Mouse (Mus musculus): Measurements from ENCODE around the gene Gm7029. TPM values are rescaled to one million over a fixed set of nuclear protein-coding genes. Genes with fewer than 3 reads are reported as not detected.
A peak's percentile ranks its signal among the peaks of the same experiment; 100 is the strongest.
"Not testable (repeated sequence)": the region's sequence is repeated elsewhere in the genome, so short reads cannot be mapped to it uniquely, and the experiment has no call there.

The Gm7029 gene
- total RNA-seq, 1 experiment from 2014 or later = not detected

- DNase-seq = not testable (repeated sequence)
These were observed 18.3 kb downstream of the Gm7029 start for GRCm38 (mm10) chr17:33891892-33892291.

- no peak for DNase-seq
These were observed 18.8 kb downstream of the Gm7029 start for GRCm38 (mm10) chr17:33892429-33892828.

GRCm38 (mm10) chr17:33893011-33893410 is 19.4 kb downstream of the Gm7029 start:
- not testable (repeated sequence) for DNase-seq

GRCm38 (mm10) chr17:33897114-33897794 is 23.6 kb downstream of the Gm7029 start:
- peak; percentile 72 for DNase-seq

GRCm38 (mm10) chr17:33898193-33898592 is 24.6 kb downstream of the Gm7029 start:
- DNase-seq = not testable (repeated sequence)

GRCm38 (mm10) chr17:33899642-33900041 is 26.0 kb downstream of the Gm7029 start:
- DNase-seq = no peak

- DNase-seq = peak; percentile 46
These were observed 26.8 kb downstream of the Gm7029 start for GRCm38 (mm10) chr17:33900281-33900988.

- no peak for DNase-seq
These were observed 27.3 kb downstream of the Gm7029 start for GRCm38 (mm10) chr17:33900989-33901314.

- no peak for DNase-seq
These were observed 28.0 kb downstream of the Gm7029 start for GRCm38 (mm10) chr17:33901653-33902052.

GRCm38 (mm10) chr17:33902079-33902478 is 28.4 kb downstream of the Gm7029 start:
- no peak for DNase-seq

GRCm38 (mm10) chr17:33902491-33902890 is 28.9 kb downstream of the Gm7029 start:
- DNase-seq = no peak

- not testable (repeated sequence) for DNase-seq
These were observed 30.4 kb downstream of the Gm7029 start for GRCm38 (mm10) chr17:33903911-33904651.

- not testable (repeated sequence) for DNase-seq
These were observed 31.2 kb downstream of the Gm7029 start, which contains the start of gene Platr17 for GRCm38 (mm10) chr17:33904835-33905234. Gene Platr17 (plus strand): TSS chr17:33905135.

- DNase-seq = peak; percentile 55
These were observed 34.9 kb downstream of the Gm7029 start for GRCm38 (mm10) chr17:33908331-33909076.

GRCm38 (mm10) chr17:33909077-33909868 is 35.6 kb downstream of the Gm7029 start, which contains the start of gene Daxx:
Gene Daxx (plus strand): TSS chr17:33909414.
- DNase-seq = peak; percentile 100

- DNase-seq = peak; percentile 77
These were observed 36.2 kb downstream of the Gm7029 start for GRCm38 (mm10) chr17:33909869-33910250.

GRCm38 (mm10) chr17:33910346-33911051 is 36.9 kb downstream of the Gm7029 start:
- no peak for DNase-seq

GRCm38 (mm10) chr17:33911052-33911812 is 37.6 kb downstream of the Gm7029 start:
- no peak for DNase-seq

- DNase-seq = no peak
These were observed 38.3 kb downstream of the Gm7029 start for GRCm38 (mm10) chr17:33911813-33912414.

All from adrenal gland, postnatal 14 days (tissue).